Mouse (Mus musculus): ENCODE results near the gene Pla1a.

The Pla1a gene

GRCm38 (mm10) chr16:38434295-38434795 is 1.4 kb upstream of the Pla1a start:
- DNase-seq (ENCODE audit: low read depth): no peak

- no peak for DNase-seq (ENCODE audit: low read depth)
Measured at GRCm38 (mm10) chr16:38433514-38433913, 569 bp upstream of the Pla1a start.

- no peak for DNase-seq (ENCODE audit: low read depth)
Measured at GRCm38 (mm10) chr16:38431446-38432185, 1.3 kb downstream of the Pla1a start.

DNA sequence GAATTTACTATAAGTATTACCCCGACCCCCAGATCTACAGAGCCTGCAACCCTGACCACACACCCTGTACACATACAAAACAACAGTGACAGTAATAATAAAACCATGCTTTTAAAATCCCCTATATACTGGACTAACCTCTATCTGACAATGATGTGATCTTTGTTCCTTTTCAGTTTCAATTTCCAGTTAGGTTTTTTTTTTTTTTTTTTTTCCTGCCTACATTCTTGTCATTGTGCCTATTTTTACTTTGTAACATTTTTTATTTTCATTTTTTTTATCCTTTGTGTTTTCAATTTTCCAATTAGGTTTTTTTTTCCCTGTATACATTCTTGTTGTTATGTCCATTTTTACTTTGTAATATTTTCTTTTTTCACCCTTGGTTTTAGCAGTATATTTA is 7.1 kb downstream of the Pla1a start:
- DNase-seq (ENCODE audit: low read depth): no peak

DNA sequence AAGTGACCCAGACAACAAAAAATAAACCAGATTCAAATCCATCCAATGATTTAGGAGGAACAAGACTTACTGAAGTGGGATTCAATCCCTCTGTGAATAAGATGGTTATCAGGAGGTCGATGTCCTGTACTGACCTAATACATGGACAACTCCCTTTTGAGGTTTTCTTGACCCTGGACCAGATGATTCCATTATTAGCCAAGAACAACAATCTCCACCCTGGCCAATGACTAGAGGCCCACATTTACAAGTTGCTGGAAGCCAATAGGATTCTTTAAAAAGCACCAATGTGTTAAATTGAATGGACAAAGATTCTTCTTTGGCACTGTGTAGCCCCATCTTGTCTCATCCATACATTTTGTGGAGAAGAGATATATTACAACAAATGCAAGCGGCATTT is 7.6 kb downstream of the Pla1a start:
- DNase-seq (ENCODE audit: low read depth): no peak

DNA sequence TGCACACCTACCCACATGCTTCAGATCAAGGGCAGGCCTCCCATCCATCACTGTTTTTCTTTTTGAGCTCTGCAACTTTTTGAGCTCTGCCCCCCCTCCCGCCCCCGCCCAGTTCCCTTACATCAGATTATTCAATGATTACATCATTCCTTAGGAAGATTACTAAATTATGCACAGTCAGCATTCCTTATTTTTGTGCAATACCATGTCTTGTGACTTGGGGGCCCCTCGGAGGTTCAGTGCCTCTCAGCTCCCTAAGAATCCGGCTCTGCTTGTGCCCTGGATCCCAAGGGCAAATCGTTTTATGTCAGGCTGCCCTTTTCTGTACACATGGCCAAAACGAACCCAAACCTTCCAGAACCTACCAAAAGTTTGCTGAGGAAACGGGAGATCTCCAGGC is 18.0 kb downstream of the Pla1a start:
- no peak for DNase-seq (ENCODE audit: low read depth)

- DNase-seq (ENCODE audit: low read depth): no peak
Measured at GRCm38 (mm10) chr16:38408416-38408815, 24.5 kb downstream of the Pla1a start.

DNA sequence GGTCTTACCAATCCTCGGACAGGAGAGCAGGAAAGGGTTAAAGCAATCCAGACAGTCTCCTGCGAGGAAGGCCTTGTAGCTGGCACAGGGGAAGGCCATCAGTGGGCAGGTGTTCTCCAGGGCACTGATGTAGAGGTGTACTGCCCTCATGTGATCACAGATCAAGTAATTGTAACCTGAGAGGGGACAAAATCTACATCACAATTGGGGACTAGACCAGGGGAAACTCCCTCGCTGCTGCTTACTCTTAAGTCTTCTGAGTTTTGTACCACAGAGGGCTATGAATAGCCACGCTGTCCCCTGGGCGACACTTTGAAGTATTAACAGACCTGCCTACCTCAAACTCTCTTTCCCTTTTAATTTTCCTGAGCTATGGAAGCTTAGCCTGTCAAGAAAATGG is 25.4 kb downstream of the Pla1a start:
- no peak for DNase-seq (ENCODE audit: low read depth)

GRCm38 (mm10) chr16:38406708-38407107 is 26.2 kb downstream of the Pla1a start:
- DNase-seq (ENCODE audit: low read depth): no peak

GRCm38 (mm10) chr16:38406293-38406692 is 26.7 kb downstream of the Pla1a start:
- DNase-seq (ENCODE audit: low read depth): no peak

GRCm38 (mm10) chr16:38403639-38404038 is 29.3 kb downstream of the Pla1a start:
- DNase-seq (ENCODE audit: low read depth): peak; percentile 50

GRCm38 (mm10) chr16:38401468-38401867 is 31.5 kb downstream of the Pla1a start:
- no peak for DNase-seq (ENCODE audit: low read depth)

- no peak for DNase-seq (ENCODE audit: low read depth)
Measured at GRCm38 (mm10) chr16:38400311-38400960, 32.5 kb downstream of the Pla1a start.

GRCm38 (mm10) chr16:38399531-38400231 is 33.3 kb downstream of the Pla1a start:
- DNase-seq (ENCODE audit: low read depth): no peak

- no peak for DNase-seq (ENCODE audit: low read depth)
Measured at GRCm38 (mm10) chr16:38399076-38399475, 33.9 kb downstream of the Pla1a start.

- DNase-seq (ENCODE audit: low read depth): no peak
Measured at GRCm38 (mm10) chr16:38398266-38398665, 34.7 kb downstream of the Pla1a start.

- DNase-seq (ENCODE audit: low read depth): no peak
Measured at GRCm38 (mm10) chr16:38396155-38396554, 36.8 kb downstream of the Pla1a start.

GRCm38 (mm10) chr16:38395060-38395730 is 37.8 kb downstream of the Pla1a start:
- DNase-seq (ENCODE audit: low read depth): no peak

DNA sequence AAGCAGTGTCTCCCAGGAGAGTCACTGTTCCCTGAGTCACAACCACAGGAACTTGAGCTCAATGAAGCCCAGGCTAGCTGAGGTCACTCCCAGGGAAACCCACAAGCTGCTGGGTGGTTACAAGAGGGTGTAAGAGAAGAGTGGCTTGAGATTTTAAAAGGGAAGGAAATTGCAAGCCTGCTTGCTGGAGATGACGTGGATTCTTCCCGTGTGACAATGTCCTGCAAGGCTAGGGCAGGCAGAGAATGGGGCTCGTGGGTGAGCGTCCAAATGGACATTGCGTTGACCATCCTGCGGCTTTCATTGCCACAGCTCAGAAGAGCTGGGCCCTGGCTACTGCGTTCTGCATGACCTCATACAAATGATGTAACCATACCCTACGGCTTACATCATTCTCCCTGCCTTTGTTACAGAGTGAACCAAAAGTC is 38.7 kb downstream of the Pla1a start:
- no peak for DNase-seq (ENCODE audit: low read depth)

GRCm38 (mm10) chr16:38392126-38392894 is 40.6 kb downstream of the Pla1a start:
- DNase-seq (ENCODE audit: low read depth): no peak

GRCm38 (mm10) chr16:38390322-38390721 is 42.6 kb downstream of the Pla1a start:
- DNase-seq (ENCODE audit: low read depth): no peak
